Mouse (Mus musculus): ENCODE measurements at regions not wholly inside any gene's neighbourhood (a gene's known extent, or its start where the extent isn't known, plus 50 kb on each side); places are given as distances from the start of the nearest gene placed in this dataset.

DNA sequence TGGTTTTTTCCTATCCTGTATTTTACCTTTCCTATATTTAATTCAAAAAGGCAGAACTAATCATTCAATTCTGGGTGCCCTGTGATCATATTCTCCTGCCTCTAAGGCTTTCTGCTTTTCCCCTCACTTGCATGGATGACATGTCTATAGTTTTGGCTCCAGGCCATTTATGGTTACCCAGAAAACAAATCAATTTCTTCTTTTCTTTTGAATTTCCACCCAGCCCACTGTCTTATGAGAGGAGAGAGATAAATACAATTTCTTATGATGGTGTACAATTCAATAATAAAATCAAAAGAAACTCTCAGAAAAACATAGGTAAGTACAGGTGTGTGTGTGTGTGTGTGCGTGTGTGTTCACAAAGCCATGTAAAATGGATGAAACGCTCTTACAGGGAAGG lies 187.3 kb upstream of the Gm11146 start:
- no peak for TF ChIP-seq EP300 (IDR thresholded peaks at IDR 0.05; ENCODE audit: insufficient read depth, low read depth, low read length)
- no peak for TF ChIP-seq CTCF (IDR thresholded peaks at IDR 0.05)

All from heart, adult 2 months (tissue).